Mouse (Mus musculus): ENCODE data around the gene Sestd1. TPM values are rescaled to one million over a fixed set of nuclear protein-coding genes. Genes with fewer than 3 reads are reported as not detected.

Sestd1 gene
- polyA plus RNA-seq, 1 experiment = 38.4 TPM

DNA sequence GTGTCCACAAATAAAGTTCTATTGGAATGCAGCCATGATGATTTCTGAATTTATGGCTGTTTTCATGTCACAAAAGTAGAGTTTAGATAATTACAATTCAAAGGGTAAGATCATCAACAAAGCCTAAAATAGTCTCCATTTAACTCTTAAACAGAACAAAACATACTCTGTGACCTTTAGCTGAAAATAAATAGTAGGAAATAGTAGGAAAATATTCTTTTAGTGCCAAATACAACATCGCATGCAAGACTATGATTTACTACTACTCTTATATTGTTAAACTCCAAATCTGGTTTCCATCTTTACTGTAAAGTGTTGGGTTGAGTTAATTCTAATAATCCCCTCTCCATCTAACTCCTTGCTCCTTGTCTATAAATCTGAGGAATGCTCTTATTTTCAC is 147.0 kb downstream of the Sestd1 start:
- Histone ChIP-seq H3K4me3 (ENCODE audit: insufficient read depth, low read depth, low read length) (no peak overlapping the region), H3K27ac (ENCODE audit: insufficient read depth, low read depth, low read length) (no peak overlapping the region), H3K27me3 (replicated peaks; ENCODE audit: control insufficient read depth, insufficient read depth, low read length) (no peaks in the 10 kb centered on the region), H3K4me1 (ENCODE audit: control insufficient read depth, insufficient read depth, low read length) (peaks cover 4% of the 10 kb centered on the region; the same call in 1 of the 2 replicates), H3K36me3 (ENCODE audit: control insufficient read depth, insufficient read depth, low read length) (no peaks in the 10 kb centered on the region)
- 68% methylated on average over 1 of the region's 1 CpGs for WGBS
- no peak for DNase-seq
- TF ChIP-seq POLR2A (IDR thresholded peaks at IDR 0.05; ENCODE audit: low read depth, low read length) (no peak), CTCF (conservative IDR thresholded peaks at IDR 0.05; ENCODE audit: insufficient read depth, insufficient read length, low read depth, low read length) (no peak)

Other genes with a start within 250 kb of the Sestd1 start
- 12.8 and 16.0 TPM in 2 replicates for gene Ccdc141, start 110.0 kb downstream of the Sestd1 start, polyA plus RNA-seq (2012; rRNA removed)